Mouse (Mus musculus): ENCODE results near the gene Kat2b. TPM values are rescaled to one million over a fixed set of nuclear protein-coding genes. Genes with fewer than 3 reads are reported as not detected.
"Not testable (repeated sequence)": the region's sequence is repeated elsewhere in the genome, so short reads cannot be mapped to it uniquely, and the experiment has no call there.

The Kat2b gene
- total RNA-seq (2014; fragmentation: Nextera tagmentation) (27.1 and 27.7 TPM in 2 replicates), total RNA-seq (2017) (34.7 and 52.2 TPM in 2 replicates), polyA plus RNA-seq (2012) (2.1 and 2.4 TPM in 2 replicates)

GRCm38 (mm10) chr17:53566161-53566918 is at the start of gene Kat2b:
Kat2b (plus strand) TSS chr17:53566861.
- ATAC-seq (ENCODE audit: extremely low read depth, insufficient number of reproducible peaks, low FRiP score, poor library complexity, severe bottlenecking): no peak
- peak within 1 kb of the TSS; percentile 94 for H3K4me3 ChIP-seq (ENCODE audit: low read depth, low read length)
- H3K4me1 ChIP-seq (ENCODE audit: insufficient read depth, low read depth, low read length): peaks cover 37% of the 10 kb centered on the region
- H3K27me3 ChIP-seq (ENCODE audit: insufficient read depth, low read length): no peaks in the 10 kb centered on the region
- H3K36me3 ChIP-seq (replicated peaks): no peaks in the 10 kb centered on the region
- no peak for DNase-seq (ENCODE audit: low spot score)
- no peaks in the 10 kb centered on the region for H3K9me3 ChIP-seq (replicated peaks)
- no peak for TF ChIP-seq GATA1 (IDR thresholded peaks at IDR 0.05; ENCODE audit: borderline replicate concordance, low read length)
- no peak for TF ChIP-seq TAL1 (conservative IDR thresholded peaks at IDR 0.05; ENCODE audit: low read depth, low read length)
- no peak for TF ChIP-seq CTCF (IDR thresholded peaks at IDR 0.05; ENCODE audit: low read depth, low read length)
- TF ChIP-seq POLR2AphosphoS5 (IDR thresholded peaks at IDR 0.05; ENCODE audit: insufficient replicate concordance, low read depth, low read length): no peak
- TF ChIP-seq GATA2 (IDR thresholded peaks at IDR 0.05; ENCODE audit: borderline replicate concordance, low read depth, low read length): no peak

DNA sequence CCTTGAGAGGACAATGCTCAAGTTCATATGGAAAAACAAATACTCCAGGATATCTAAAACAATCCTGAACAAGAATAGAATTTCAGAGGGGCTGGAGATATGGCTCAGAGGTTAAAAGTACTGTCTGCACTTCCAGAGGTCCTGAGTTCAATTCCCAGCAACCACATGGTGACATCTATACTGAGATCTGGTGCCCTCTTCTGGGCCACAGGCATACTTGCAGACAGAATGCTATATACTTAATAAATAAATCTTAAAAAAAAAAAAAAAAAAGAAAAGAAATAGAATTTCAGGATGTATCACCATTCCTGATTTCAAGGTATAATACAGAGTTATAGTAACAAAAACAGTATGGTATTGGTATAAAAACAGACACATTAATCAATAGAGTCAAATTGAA is 47.3 kb upstream of the Kat2b start:
- peaks cover 11% of the 10 kb centered on the region for H3K36me3 ChIP-seq (replicated peaks)
- H3K27me3 ChIP-seq (ENCODE audit: insufficient read depth, low read length): no peaks in the 10 kb centered on the region
- H3K9me3 ChIP-seq (replicated peaks): no peaks in the 10 kb centered on the region
- DNase-seq (ENCODE audit: low spot score): no peak
- H3K4me3 ChIP-seq (ENCODE audit: low read depth, low read length): no peak overlapping the region
- ATAC-seq (ENCODE audit: extremely low read depth, insufficient number of reproducible peaks, low FRiP score, poor library complexity, severe bottlenecking): no peak
- TF ChIP-seq TAL1 (conservative IDR thresholded peaks at IDR 0.05; ENCODE audit: low read depth, low read length) (no peak), GATA1 (IDR thresholded peaks at IDR 0.05; ENCODE audit: borderline replicate concordance, low read length) (no peak), GATA2 (IDR thresholded peaks at IDR 0.05; ENCODE audit: borderline replicate concordance, low read depth, low read length) (no peak), CTCF (IDR thresholded peaks at IDR 0.05; ENCODE audit: low read depth, low read length) (no peak), POLR2AphosphoS5 (IDR thresholded peaks at IDR 0.05; ENCODE audit: insufficient replicate concordance, low read depth, low read length) (no peak)
- H3K4me1 ChIP-seq (ENCODE audit: insufficient read depth, low read depth, low read length): 0 out of 2 replicates have a peak, but pooled peaks cover 3% of the 10 kb centered on the region

- Histone ChIP-seq H3K36me3 (replicated peaks) (peaks cover 4% of the 10 kb centered on the region), H3K9me3 (replicated peaks) (no peaks in the 10 kb centered on the region), H3K4me1 (ENCODE audit: insufficient read depth, low read depth, low read length) (0 out of 2 replicates have a peak, but pooled peaks cover 3% of the 10 kb centered on the region), H3K4me3 (ENCODE audit: low read depth, low read length) (no peak overlapping the region), H3K27me3 (ENCODE audit: insufficient read depth, low read length) (no peaks in the 10 kb centered on the region)
- ATAC-seq (ENCODE audit: extremely low read depth, insufficient number of reproducible peaks, low FRiP score, poor library complexity, severe bottlenecking): no peak
- DNase-seq (ENCODE audit: low spot score): no peak
- no peak for TF ChIP-seq TAL1 (conservative IDR thresholded peaks at IDR 0.05; ENCODE audit: low read depth, low read length)
- TF ChIP-seq CTCF (IDR thresholded peaks at IDR 0.05; ENCODE audit: low read depth, low read length): no peak
- TF ChIP-seq POLR2AphosphoS5 (IDR thresholded peaks at IDR 0.05; ENCODE audit: insufficient replicate concordance, low read depth, low read length): no peak
- TF ChIP-seq GATA1 (IDR thresholded peaks at IDR 0.05; ENCODE audit: borderline replicate concordance, low read length): no peak
- no peak for TF ChIP-seq GATA2 (IDR thresholded peaks at IDR 0.05; ENCODE audit: borderline replicate concordance, low read depth, low read length)
These were observed 46.2 kb upstream of the Kat2b start for GRCm38 (mm10) chr17:53520509-53520908.

DNA sequence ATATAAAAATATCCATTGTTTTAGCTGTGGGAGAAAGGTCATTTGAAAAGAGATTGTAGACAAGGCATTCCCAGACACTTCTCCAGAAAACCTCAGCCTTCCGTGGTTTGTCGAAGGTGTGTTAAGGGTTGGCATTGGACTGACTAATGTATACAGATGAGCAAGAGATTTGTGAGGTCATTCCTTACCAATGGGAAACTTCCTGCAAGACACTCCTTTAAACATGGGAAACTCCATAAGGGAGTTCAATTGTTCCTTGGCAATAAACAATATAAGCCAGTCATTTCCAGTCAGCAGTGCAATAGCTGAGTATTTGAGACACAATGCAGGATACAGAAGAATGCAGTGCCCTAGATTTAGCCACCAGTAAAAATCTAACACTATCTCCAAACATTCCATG is 38.6 kb upstream of the Kat2b start:
- H3K4me1 ChIP-seq (ENCODE audit: insufficient read depth, low read depth, low read length): no peaks in the 10 kb centered on the region
- no peak overlapping the region for H3K4me3 ChIP-seq (ENCODE audit: low read depth, low read length)
- H3K27me3 ChIP-seq (ENCODE audit: insufficient read depth, low read length): no peaks in the 10 kb centered on the region
- no peaks in the 10 kb centered on the region for H3K9me3 ChIP-seq (replicated peaks)
- no peaks in the 10 kb centered on the region for H3K36me3 ChIP-seq (replicated peaks)
- ATAC-seq (ENCODE audit: extremely low read depth, insufficient number of reproducible peaks, low FRiP score, poor library complexity, severe bottlenecking) (no peak), DNase-seq (ENCODE audit: low spot score) (no peak)
- TF ChIP-seq TAL1 (conservative IDR thresholded peaks at IDR 0.05; ENCODE audit: low read depth, low read length) (no peak), CTCF (IDR thresholded peaks at IDR 0.05; ENCODE audit: low read depth, low read length) (no peak), POLR2AphosphoS5 (IDR thresholded peaks at IDR 0.05; ENCODE audit: insufficient replicate concordance, low read depth, low read length) (no peak), GATA2 (IDR thresholded peaks at IDR 0.05; ENCODE audit: borderline replicate concordance, low read depth, low read length) (no peak), GATA1 (IDR thresholded peaks at IDR 0.05; ENCODE audit: borderline replicate concordance, low read length) (no peak)

DNA sequence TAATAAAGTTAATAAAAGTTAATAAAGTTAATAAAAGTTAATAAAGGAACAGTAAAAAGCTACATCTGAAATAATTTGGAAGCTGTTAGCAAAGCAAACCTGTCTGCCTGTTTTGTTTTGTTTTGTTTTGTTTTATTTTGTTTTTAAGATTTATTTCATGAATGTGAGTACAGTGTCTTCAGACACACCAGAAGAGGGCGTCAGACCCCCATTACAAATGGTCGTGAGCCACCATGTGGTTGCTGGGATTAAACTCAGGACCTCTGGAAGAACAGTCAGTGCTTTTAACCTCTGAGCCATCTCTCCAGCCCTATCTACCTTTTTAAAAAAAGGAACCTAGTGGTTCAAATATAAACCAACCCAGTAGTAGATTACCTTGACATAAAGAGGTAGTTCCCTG is 35.5 kb upstream of the Kat2b start:
- no peak for ATAC-seq (ENCODE audit: extremely low read depth, insufficient number of reproducible peaks, low FRiP score, poor library complexity, severe bottlenecking)
- TF ChIP-seq CTCF (IDR thresholded peaks at IDR 0.05; ENCODE audit: low read depth, low read length) (no peak), GATA1 (IDR thresholded peaks at IDR 0.05; ENCODE audit: borderline replicate concordance, low read length) (no peak), POLR2AphosphoS5 (IDR thresholded peaks at IDR 0.05; ENCODE audit: insufficient replicate concordance, low read depth, low read length) (no peak), TAL1 (conservative IDR thresholded peaks at IDR 0.05; ENCODE audit: low read depth, low read length) (no peak), GATA2 (IDR thresholded peaks at IDR 0.05; ENCODE audit: borderline replicate concordance, low read depth, low read length) (no peak)
- H3K9me3 ChIP-seq (replicated peaks): no peaks in the 10 kb centered on the region
- no peaks in the 10 kb centered on the region for H3K36me3 ChIP-seq (replicated peaks)
- DNase-seq (ENCODE audit: low spot score): no peak
- no peaks in the 10 kb centered on the region for H3K27me3 ChIP-seq (ENCODE audit: insufficient read depth, low read length)
- no peaks in the 10 kb centered on the region for H3K4me1 ChIP-seq (ENCODE audit: insufficient read depth, low read depth, low read length)
- H3K4me3 ChIP-seq (ENCODE audit: low read depth, low read length): no peak overlapping the region

GRCm38 (mm10) chr17:53532425-53532824 is 34.2 kb upstream of the Kat2b start:
- H3K4me1 ChIP-seq (ENCODE audit: insufficient read depth, low read depth, low read length): no peaks in the 10 kb centered on the region
- DNase-seq (ENCODE audit: low spot score) (no peak), ATAC-seq (ENCODE audit: extremely low read depth, insufficient number of reproducible peaks, low FRiP score, poor library complexity, severe bottlenecking) (no peak; the same call in 1 of the 2 replicates)
- H3K27me3 ChIP-seq (ENCODE audit: insufficient read depth, low read length): no peaks in the 10 kb centered on the region
- H3K4me3 ChIP-seq (ENCODE audit: low read depth, low read length): no peak overlapping the region
- H3K36me3 ChIP-seq (replicated peaks): no peaks in the 10 kb centered on the region
- H3K9me3 ChIP-seq (replicated peaks): no peaks in the 10 kb centered on the region
- no peak for TF ChIP-seq POLR2AphosphoS5 (IDR thresholded peaks at IDR 0.05; ENCODE audit: insufficient replicate concordance, low read depth, low read length)
- no peak for TF ChIP-seq GATA2 (IDR thresholded peaks at IDR 0.05; ENCODE audit: borderline replicate concordance, low read depth, low read length)
- no peak for TF ChIP-seq GATA1 (IDR thresholded peaks at IDR 0.05; ENCODE audit: borderline replicate concordance, low read length)
- TF ChIP-seq CTCF (IDR thresholded peaks at IDR 0.05; ENCODE audit: low read depth, low read length): no peak
- no peak for TF ChIP-seq TAL1 (conservative IDR thresholded peaks at IDR 0.05; ENCODE audit: low read depth, low read length)

GRCm38 (mm10) chr17:53539351-53539750 is 27.3 kb upstream of the Kat2b start, which contains the start of gene Pp2d1:
Pp2d1 (minus strand) TSS chr17:53539451.
- DNase-seq (ENCODE audit: low spot score); H3K4me1 ChIP-seq (ENCODE audit: insufficient read depth, low read depth, low read length); H3K9me3 ChIP-seq (replicated peaks); H3K36me3 ChIP-seq (replicated peaks); ATAC-seq (ENCODE audit: extremely low read depth, insufficient number of reproducible peaks, low FRiP score, poor library complexity, severe bottlenecking); H3K27me3 ChIP-seq (ENCODE audit: insufficient read depth, low read length); H3K4me3 ChIP-seq (ENCODE audit: low read depth, low read length): not testable (repeated sequence)
